Mouse (Mus musculus): ENCODE measurements around the gene Ddx54.

DNA sequence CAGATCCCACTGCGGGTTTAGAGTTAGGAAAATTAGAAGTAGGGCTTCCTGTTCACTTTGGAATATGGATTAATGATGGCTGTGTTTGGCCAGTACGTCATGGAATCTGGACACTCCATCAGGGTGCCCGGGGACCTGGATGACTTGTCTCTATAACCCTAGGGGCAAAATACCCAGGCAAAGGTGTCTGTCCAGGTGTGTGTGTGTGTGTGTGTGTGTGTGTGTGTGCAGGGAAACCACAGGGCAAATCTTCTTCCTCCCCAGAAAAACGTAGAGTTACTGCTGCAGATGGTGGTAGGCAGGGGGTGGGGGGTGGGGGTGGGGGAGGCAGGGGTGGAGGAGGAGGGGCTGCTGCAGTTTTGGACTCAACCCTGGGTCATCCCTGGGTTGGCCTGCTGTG lies 34.8 kb downstream of the Ddx54 start:
- TF ChIP-seq CTCF (IDR thresholded peaks at IDR 0.05; ENCODE audit: low read depth, low read length): no peak
- no peak for TF ChIP-seq POLR2A (IDR thresholded peaks at IDR 0.05; ENCODE audit: insufficient read depth, low read length)

Measured in ES-Bruce4 (cell line).